Mouse (Mus musculus): Measurements from ENCODE around the gene Snrpc.

GRCm38 (mm10) chr17:27804156-27804690 lies 33.7 kb upstream of the Snrpc start:
- no peak for TF ChIP-seq POLR2A (IDR thresholded peaks at IDR 0.05; ENCODE audit: borderline replicate concordance, low read depth, low read length)
- TF ChIP-seq CTCF (IDR thresholded peaks at IDR 0.05; ENCODE audit: low read depth, low read length), result no peak
